Mouse (Mus musculus): ENCODE measurements around the gene Pomgnt1. TPM values are rescaled to one million over a fixed set of nuclear protein-coding genes. Genes with fewer than 3 reads are reported as not detected.

Gene Pomgnt1
- total and polyA plus RNA-seq, 3 experiments: 33.0 to 40.7 (median 40.2) TPM

GRCm38 (mm10) chr4:116127956-116128355 lies 4.3 kb downstream of the Pomgnt1 start:
- Histone ChIP-seq H3K4me1 (ENCODE audit: control insufficient read depth in 1 of 2, insufficient read depth in 2 of 2) (peaks cover 3 to 15% of the 10 kb centered on the region in 2 experiments; a peak in 3 of 4 replicates), H3K4me2 (ENCODE audit: insufficient read depth, low read depth, poor library complexity, severe bottlenecking) (no peak overlapping the region), H3K27me3 (replicated peaks) (no peaks in the 10 kb centered on the region), H3K9me3 (replicated peaks; ENCODE audit: low read length) (no peaks in the 10 kb centered on the region), H3K79me2 (replicated peaks; ENCODE audit: control insufficient read depth, extremely low read depth, insufficient read depth, poor library complexity, severe bottlenecking) (peaks cover 12% of the 10 kb centered on the region), H3K27ac (ENCODE audit: insufficient read depth, low read depth) (no peak overlapping the region), H3K4me3 (replicated peaks in 1 of 3; ENCODE audit: low read depth in 2 of 3, low read length in 2 of 3, poor library complexity in 1 of 3) (no peak overlapping the region), H3K9ac (ENCODE audit: insufficient read depth, low read depth) (no peak overlapping the region), H3K36me3 (replicated peaks in 1 of 2; ENCODE audit: control insufficient read depth in 1 of 2, insufficient read depth in 1 of 2, low read length in 1 of 2) (peaks cover 2 to 25% of the 10 kb centered on the region in 2 experiments)
- in situ Hi-C loops (cut with MboI; ENCODE audit: low pct_ligation_motif_present, low pct_unique_long_range_greater_than_20kb, low sequenced_read_pairs) (no loop called here), dilution Hi-C loops (cut with MboI; ENCODE audit: extremely low pct_ligation_motif_present, extremely low pct_unique_long_range_greater_than_20kb, low sequenced_read_pairs) (no loop called here)
- DNase-seq (ENCODE audit: extremely low read depth): no peak
- TF ChIP-seq ZMIZ1 (IDR thresholded peaks at IDR 0.05; ENCODE audit: low read depth, low read length) (no peak), JUND (conservative IDR thresholded peaks at IDR 0.05; ENCODE audit: low read depth, low read length) (no peak), BHLHE40 (IDR thresholded peaks at IDR 0.05; ENCODE audit: low read depth, low read length) (no peak), MXI1 (IDR thresholded peaks at IDR 0.05; ENCODE audit: low read depth, low read length) (no peak), RCOR1 (conservative IDR thresholded peaks at IDR 0.05; ENCODE audit: low read depth, low read length) (no peak), EP300 (IDR thresholded peaks at IDR 0.05; ENCODE audit: low read length) (no peak), MAFK (IDR thresholded peaks at IDR 0.05; ENCODE audit: insufficient replicate concordance, low read length) (no peak), CTCF (conservative IDR thresholded peaks at IDR 0.05 in 1 of 2, IDR thresholded peaks at IDR 0.05 in 1 of 2; ENCODE audit: low read depth in 2 of 2, low read length in 2 of 2) (no peak), SIN3A (IDR thresholded peaks at IDR 0.05; ENCODE audit: low read length) (no peak), CHD1 (IDR thresholded peaks at IDR 0.05; ENCODE audit: low read depth, low read length) (no peak), E2F4 (IDR thresholded peaks at IDR 0.05; ENCODE audit: insufficient replicate concordance, low read depth, low read length) (no peak)

DNA sequence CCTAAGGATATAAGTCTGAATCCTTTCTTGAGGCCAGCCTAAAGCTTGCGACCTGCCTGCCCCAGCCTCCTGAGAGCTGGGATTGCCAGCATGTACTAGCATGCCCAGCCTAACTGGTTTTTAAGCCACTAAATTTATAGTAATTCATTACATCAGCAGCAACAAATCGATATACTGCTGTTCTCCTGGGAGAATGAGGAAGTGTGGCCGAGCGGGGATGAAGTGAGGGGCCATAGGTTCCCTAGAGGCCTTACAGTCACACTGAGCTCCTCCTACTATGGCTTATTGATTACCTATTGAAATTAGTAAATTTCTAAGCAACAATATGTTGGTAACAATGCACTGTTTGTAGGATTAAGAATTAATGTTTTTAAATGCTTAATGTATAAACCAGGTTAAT lies 9.5 kb downstream of the Pomgnt1 start:
- Histone ChIP-seq H3K4me3 (replicated peaks in 1 of 3; ENCODE audit: low read depth in 2 of 3, low read length in 2 of 3, poor library complexity in 1 of 3) (no peak overlapping the region), H3K79me2 (replicated peaks; ENCODE audit: control insufficient read depth, extremely low read depth, insufficient read depth, poor library complexity, severe bottlenecking) (no peaks in the 10 kb centered on the region), H3K27ac (ENCODE audit: insufficient read depth, low read depth) (no peak overlapping the region), H3K9ac (ENCODE audit: insufficient read depth, low read depth) (no peak overlapping the region), H3K4me2 (ENCODE audit: insufficient read depth, low read depth, poor library complexity, severe bottlenecking) (no peak overlapping the region), H3K4me1 (ENCODE audit: control insufficient read depth in 1 of 2, insufficient read depth in 2 of 2) (peaks cover 6 to 32% of the 10 kb centered on the region in 2 experiments), H3K27me3 (replicated peaks) (no peaks in the 10 kb centered on the region), H3K9me3 (replicated peaks; ENCODE audit: low read length) (no peaks in the 10 kb centered on the region), H3K36me3 (replicated peaks in 1 of 2; ENCODE audit: control insufficient read depth in 1 of 2, insufficient read depth in 1 of 2, low read length in 1 of 2) (peaks cover 0 to 19% of the 10 kb centered on the region in 2 experiments)
- TF ChIP-seq GABPA (IDR thresholded peaks at IDR 0.05; ENCODE audit: insufficient replicate concordance, low read depth, low read length) (no peak), ZC3H11A (IDR thresholded peaks at IDR 0.05; ENCODE audit: low read depth, low read length) (no peak), TBP (conservative IDR thresholded peaks at IDR 0.05; ENCODE audit: low read depth, low read length) (no peak), USF2 (conservative IDR thresholded peaks at IDR 0.05; ENCODE audit: low read depth, low read length) (no peak), E2F4 (IDR thresholded peaks at IDR 0.05; ENCODE audit: insufficient replicate concordance, low read depth, low read length) (no peak), NELFE (IDR thresholded peaks at IDR 0.05; ENCODE audit: low read depth, low read length) (no peak), MEF2A (IDR thresholded peaks at IDR 0.05; ENCODE audit: borderline replicate concordance, low read depth, low read length) (no peak), ZMIZ1 (IDR thresholded peaks at IDR 0.05; ENCODE audit: low read depth, low read length) (no peak), NRF1 (IDR thresholded peaks at IDR 0.05; ENCODE audit: low read depth, low read length) (no peak), EP300 (IDR thresholded peaks at IDR 0.05; ENCODE audit: low read length) (no peak), KAT2A (IDR thresholded peaks at IDR 0.05; ENCODE audit: insufficient replicate concordance, low read length) (no peak), ZKSCAN1 (IDR thresholded peaks at IDR 0.05; ENCODE audit: borderline replicate concordance, low read depth, low read length) (no peak), HCFC1 (IDR thresholded peaks at IDR 0.05; ENCODE audit: low read depth, low read length) (no peak), CTCF (conservative IDR thresholded peaks at IDR 0.05 in 1 of 2, IDR thresholded peaks at IDR 0.05 in 1 of 2; ENCODE audit: low read depth in 2 of 2, low read length in 2 of 2) (no peak), MAX (IDR thresholded peaks at IDR 0.05; ENCODE audit: low read length) (no peak), SIN3A (IDR thresholded peaks at IDR 0.05; ENCODE audit: low read length) (no peak), USF1 (IDR thresholded peaks at IDR 0.05; ENCODE audit: low read depth, low read length) (no peak), MAFK (IDR thresholded peaks at IDR 0.05; ENCODE audit: insufficient replicate concordance, low read length) (no peak)
- dilution Hi-C loops (cut with MboI; ENCODE audit: extremely low pct_ligation_motif_present, extremely low pct_unique_long_range_greater_than_20kb, low sequenced_read_pairs) (no loop called here), in situ Hi-C loops (cut with MboI; ENCODE audit: low pct_ligation_motif_present, low pct_unique_long_range_greater_than_20kb, low sequenced_read_pairs) (no loop called here)
- DNase-seq (ENCODE audit: extremely low read depth): no peak

Data from CH12.LX (cell line).